Mouse (Mus musculus) erythroblast, embryonic 14.5 days (primary cell): ENCODE measurements around the gene Polr2l.

Experiments
- GATA1 ChIP-seq: IDR thresholded peaks from 2 replicates; pipeline ENCODE4 v1.6.1; 2012; ENCODE audit warnings: low read length, inconsistent platforms, mixed read lengths
- TAL1 ChIP-seq: IDR thresholded peaks from 3 replicates; pipeline ENCODE4 v1.6.1; 2012; ENCODE audit warnings: low read length, inconsistent platforms, mixed read lengths

DNA sequence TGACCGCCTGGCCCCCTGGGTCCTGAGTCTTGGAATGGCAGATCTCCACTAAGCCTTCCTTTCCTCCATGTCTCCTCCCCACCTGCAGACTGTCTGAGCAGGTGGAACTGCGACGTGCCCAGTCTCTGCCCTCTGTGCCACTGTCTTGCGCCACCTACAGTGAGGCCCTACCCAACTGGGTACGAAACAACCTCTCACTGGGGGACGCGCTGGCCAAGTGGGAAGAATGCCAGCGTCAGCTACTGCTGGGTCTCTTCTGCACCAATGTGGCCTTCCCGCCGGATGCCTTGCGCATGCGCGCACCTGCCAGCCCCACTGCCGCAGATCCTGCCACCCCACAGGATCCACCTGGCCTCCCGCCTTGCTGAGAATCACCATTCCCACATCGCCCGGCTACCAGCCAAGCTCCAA, 15.6 kb downstream of the Polr2l start:
- TF ChIP-seq TAL1 = no peak
- no peak for TF ChIP-seq GATA1
